Mouse (Mus musculus) cerebellum, adult 11-12 months (tissue): ENCODE results near the gene Tacr1.

Experiments
- DNase-seq: peaks from one replicate; pipeline ENCODE4 v3.0.0; 2022

The Tacr1 gene

DNA sequence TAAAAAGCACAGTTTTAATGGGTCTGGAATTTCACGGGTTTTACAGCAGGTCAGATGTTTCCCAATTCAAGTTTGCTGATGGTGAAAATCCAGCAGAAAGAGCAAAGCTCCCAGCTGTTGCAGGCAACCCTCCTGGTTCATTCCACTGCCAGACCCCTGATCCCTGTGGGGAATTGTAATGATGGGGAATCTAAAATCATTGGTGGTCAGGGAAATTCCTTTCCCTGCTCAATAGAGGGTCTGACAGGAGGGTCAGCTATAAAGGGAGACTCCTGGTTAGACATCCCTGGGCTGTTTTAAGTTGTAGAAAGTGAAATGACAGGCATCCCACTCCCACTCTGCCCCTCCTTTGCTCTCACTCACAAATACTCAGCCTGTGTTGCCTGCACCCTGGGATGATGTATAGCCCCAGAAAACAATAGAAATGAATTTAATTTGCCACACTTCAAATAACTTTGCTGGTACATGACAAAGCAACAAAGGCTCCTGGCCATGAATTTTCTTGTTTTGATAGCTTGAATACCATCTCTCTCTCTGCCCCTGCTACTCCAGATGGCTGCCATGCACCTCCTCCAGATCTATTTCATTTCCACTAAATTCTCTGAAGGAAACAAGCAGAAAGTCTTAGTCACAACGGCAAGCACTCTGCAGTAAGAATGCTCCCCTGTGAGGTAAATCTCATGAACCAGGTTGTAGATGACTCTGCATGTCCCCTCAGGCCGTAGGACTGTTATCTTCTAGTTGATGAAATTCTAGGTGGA, 123.2 kb downstream of the Tacr1 start:
- DNase-seq, result no peak

DNA sequence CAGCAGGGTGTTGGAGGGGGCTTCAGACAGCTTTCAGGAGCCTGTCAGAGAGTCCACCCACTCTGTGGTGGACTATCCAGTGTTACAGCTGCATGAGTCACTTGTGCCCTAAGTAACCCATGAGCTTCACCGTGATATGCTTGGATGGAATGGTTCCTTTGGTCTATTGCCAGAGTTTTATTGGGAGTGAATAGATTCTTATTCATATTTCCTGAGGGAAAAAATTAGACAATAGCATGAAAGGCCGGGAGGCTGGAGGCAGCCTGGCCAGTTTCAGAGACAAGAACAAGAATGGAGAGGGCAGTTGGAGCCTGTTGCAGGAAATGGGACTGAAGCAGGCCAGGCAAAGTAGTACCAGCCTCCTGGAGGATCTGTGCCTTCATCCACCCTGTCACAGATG, 126.5 kb downstream of the Tacr1 start:
- DNase-seq, result no peak

- no peak for DNase-seq
Measured at GRCm38 (mm10) chr6:82536641-82537040, 134.5 kb downstream of the Tacr1 start.

- no peak for DNase-seq
Measured at GRCm38 (mm10) chr6:82549270-82549669, 147.1 kb downstream of the Tacr1 start.

DNA sequence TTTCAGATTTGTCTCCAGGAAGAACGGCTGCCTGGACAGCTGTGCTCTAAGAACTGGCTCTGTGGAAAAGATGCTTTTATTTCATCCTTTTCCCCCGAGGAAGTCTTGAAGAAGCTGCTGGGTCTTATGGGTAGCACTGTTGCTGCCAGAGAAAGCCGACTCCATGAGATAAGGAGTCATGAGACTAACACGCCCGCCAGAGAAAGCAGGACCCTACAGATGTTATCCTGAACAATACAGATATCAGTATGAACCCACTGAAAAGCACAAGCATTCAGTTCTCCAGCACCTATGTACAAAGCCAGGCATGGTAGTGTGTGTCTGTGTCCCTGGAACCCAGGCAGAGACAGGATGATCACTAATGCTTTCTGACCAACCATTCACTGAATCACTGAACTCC, 173.3 kb downstream of the Tacr1 start:
- no peak for DNase-seq

GRCm38 (mm10) chr6:82585396-82585795, 183.3 kb downstream of the Tacr1 start:
- DNase-seq, result no peak

DNA sequence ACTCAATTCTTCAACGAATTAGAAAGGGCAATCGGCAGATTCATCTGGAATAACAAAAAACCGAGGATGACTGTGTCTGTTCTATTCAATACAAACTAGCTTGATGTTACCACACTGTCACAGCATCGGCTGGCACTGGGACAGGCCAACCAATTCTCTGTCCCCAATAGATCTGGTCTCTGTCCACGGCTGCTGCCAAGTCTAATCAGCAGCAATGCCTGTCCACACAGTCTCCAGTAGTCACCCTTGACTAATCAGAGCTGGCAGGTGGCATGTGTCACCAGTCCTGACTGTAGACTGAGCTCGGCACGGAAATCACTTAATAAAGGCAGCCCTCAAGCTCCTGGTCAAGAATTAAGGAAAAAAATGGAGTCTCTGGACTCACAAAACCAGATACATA, 187.3 kb downstream of the Tacr1 start:
- no peak for DNase-seq

DNA sequence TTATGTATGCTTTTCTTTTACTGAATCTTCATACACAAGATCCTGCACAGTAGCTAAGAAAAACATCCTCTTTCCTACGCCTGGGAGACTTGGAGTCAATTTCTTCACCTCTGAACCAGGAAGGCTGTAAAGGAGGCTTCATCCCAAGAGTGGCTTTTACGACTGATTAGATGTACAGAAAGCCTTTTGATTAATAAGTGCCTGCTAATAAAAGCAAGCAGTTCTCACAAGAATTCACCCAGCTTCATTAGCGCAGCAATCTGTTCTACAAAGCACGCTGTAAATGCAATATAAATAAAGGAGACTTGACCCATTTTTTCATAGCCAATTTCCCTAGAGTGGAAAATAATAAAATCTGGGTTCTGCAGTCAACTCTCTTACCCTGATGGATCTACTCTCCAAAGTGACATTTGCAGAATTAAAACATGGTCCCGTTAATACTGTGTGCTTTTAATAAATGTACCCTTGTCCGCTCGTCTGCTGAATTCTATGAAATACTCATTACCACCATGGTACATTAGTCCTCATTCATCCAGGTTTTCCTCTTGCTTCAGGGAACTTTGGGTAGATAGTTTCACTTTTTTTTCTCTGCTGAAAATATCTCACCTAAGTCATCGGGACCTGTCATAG, 193.4 kb downstream of the Tacr1 start:
- DNase-seq, result no peak

GRCm38 (mm10) chr6:82603228-82603627, 201.1 kb downstream of the Tacr1 start:
- no peak for DNase-seq

GRCm38 (mm10) chr6:82603665-82604064, 201.5 kb downstream of the Tacr1 start:
- no peak for DNase-seq

GRCm38 (mm10) chr6:82604791-82605190, 202.7 kb downstream of the Tacr1 start:
- no peak for DNase-seq

DNA sequence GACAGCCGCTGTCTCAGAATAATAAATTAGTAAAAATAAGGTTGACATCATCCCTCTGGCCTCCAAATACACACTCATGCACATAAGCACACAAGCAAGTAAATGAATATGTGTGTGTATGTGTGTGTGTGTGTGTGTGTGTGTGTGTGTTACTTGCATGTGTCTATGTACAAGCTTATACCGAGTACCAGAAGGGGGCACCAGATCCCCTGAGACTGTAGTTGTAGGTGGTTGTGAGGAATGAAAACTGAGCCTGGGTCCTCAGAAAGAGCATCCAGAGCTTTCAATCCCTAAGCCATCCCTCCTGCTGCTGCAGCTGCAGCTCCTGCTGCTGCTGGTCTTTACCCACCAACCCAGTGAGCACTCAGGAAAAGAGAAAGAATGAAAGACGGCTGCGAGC, 206.6 kb downstream of the Tacr1 start:
- DNase-seq, result no peak

GRCm38 (mm10) chr6:82609339-82609926, 207.3 kb downstream of the Tacr1 start:
- DNase-seq, result no peak
